Mouse (Mus musculus) liver, embryonic 15.5 days (tissue): Measurements from ENCODE around the gene Wdr93. TPM values are rescaled to one million over a fixed set of nuclear protein-coding genes. Genes with fewer than 3 reads are reported as not detected.

Experiments
- ATAC-seq: fragments of 200-750 bp; cut with Nextera tagmentation; 2 replicates; pipeline ENCODE4 v1.8.0; 2017; ENCODE audit warnings: moderate number of reproducible peaks, mild to moderate bottlenecking, moderate library complexity; ENCODE audit not compliant: insufficient read depth
- H3K27ac ChIP-seq: fragments of 300-500 bp; sonication (generic); replicated peaks from 2 replicates; pipeline ENCODE4 v1.5.1; 2015; ENCODE audit warnings: mild to moderate bottlenecking, inconsistent platforms
- H3K27me3 ChIP-seq: fragments of 300-500 bp; sonication (generic); 2 replicates; pipeline ENCODE4 v1.6.1; 2015; ENCODE audit warnings: mild to moderate bottlenecking, inconsistent platforms
- H3K36me3 ChIP-seq: fragments of 300-500 bp; sonication (generic); replicated peaks from 2 replicates; pipeline ENCODE4 v1.6.1; 2015; ENCODE audit warnings: moderate library complexity, mild to moderate bottlenecking, inconsistent platforms
- H3K4me1 ChIP-seq: fragments of 300-500 bp; sonication (generic); replicated peaks from 2 replicates; pipeline ENCODE4 v1.6.1; 2015; ENCODE audit warnings: inconsistent platforms
- H3K4me2 ChIP-seq: fragments of 300-500 bp; sonication (generic); 2 replicates; pipeline ENCODE4 v1.6.1; 2015; ENCODE audit warnings: moderate library complexity, mild to moderate bottlenecking, inconsistent platforms
- H3K4me3 ChIP-seq: fragments of 300-500 bp; sonication (generic); replicated peaks from 2 replicates; pipeline ENCODE4 v1.5.1; 2015; ENCODE audit warnings: mild to moderate bottlenecking, inconsistent platforms
- H3K9ac ChIP-seq: fragments of 300-500 bp; sonication (generic); 2 replicates; pipeline ENCODE4 v1.6.1; 2015; ENCODE audit warnings: moderate library complexity, mild to moderate bottlenecking, inconsistent platforms
- H3K9me3 ChIP-seq: fragments of 300-500 bp; sonication (generic); replicated peaks from 2 replicates; pipeline ENCODE4 v1.6.1; 2016; ENCODE audit warnings: inconsistent platforms
- WGBS: fragments of 180-500 bp; shearing (Covaris S2); methylation state at CpG from one replicate; pipeline ENCODE4 v1.1.7; 2015; ENCODE audit warnings: mixed read lengths; ENCODE audit not compliant: insufficient replicate concordance; 5-methylcytosine and 5-hydroxymethylcytosine counted together
- polyA plus RNA-seq: library from polyadenylated mRNA; unstranded; fragments of >200 nt; fragmentation: Nextera tagmentation; extraction: Ambion mirVana; gene quantifications from 2 replicates; pipeline ENCODE4 v1.2.1, GENCODE M21; 2015

The Wdr93 gene
- polyA plus RNA-seq, 1 experiment from 2014 or later = 0.05 TPM

DNA sequence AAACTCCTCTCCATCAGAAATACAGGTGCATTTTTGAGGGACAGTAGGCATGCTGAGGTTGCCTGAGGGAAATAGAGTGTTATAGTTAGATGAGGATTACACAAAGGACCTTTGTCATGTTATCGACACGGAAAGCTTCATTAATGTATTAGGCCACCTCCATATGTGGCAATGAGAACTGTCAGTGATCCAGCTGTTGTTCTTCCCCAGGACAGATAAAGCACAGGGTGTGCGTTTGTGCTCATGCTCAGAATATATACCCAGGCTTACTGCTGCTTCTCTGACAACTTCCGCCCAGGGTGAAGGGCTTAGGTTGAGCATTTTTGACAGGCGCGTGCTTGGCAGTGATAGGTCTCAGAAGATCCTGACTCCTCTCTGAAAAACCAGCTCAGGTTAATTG lies 6.5 kb downstream of the Wdr93 start:
- no peak overlapping the region for H3K27ac ChIP-seq
- no peak for ATAC-seq
- no peak overlapping the region for H3K4me2 ChIP-seq
- H3K9ac ChIP-seq = no peak overlapping the region
- H3K9me3 ChIP-seq = no peaks in the 10 kb centered on the region
- H3K27me3 ChIP-seq = no peaks in the 10 kb centered on the region
- no peaks in the 10 kb centered on the region for H3K4me1 ChIP-seq
- H3K36me3 ChIP-seq = no peaks in the 10 kb centered on the region
- no peak overlapping the region for H3K4me3 ChIP-seq
- WGBS = 74% methylated on average over 6 of the region's 6 CpGs

DNA sequence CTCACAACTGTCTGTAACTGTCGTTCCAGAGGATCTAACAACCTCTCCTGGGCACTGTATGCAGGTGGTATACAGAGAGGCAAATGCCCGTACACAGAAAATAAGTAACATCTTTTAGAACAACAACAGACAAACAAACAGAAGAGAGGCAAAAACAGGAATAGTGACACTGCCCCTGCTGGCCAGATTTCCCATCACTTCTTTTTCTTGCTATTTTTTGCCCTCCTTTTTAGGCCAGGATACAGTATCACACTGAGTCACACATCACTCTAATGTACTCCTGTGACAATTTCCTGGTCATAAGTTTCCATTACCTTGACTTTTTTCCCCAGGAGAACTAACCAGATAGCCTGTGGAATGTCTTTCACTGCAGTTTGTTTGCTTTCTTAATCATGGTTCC lies 13.4 kb downstream of the Wdr93 start:
- 0 out of 2 replicates have a peak, but pooled peaks cover 2% of the 10 kb centered on the region for H3K4me1 ChIP-seq
- no peaks in the 10 kb centered on the region for H3K9me3 ChIP-seq
- WGBS = 39% methylated on average over 2 of the region's 2 CpGs
- H3K4me2 ChIP-seq = no peak overlapping the region
- H3K4me3 ChIP-seq = no peak overlapping the region
- no peaks in the 10 kb centered on the region for H3K27me3 ChIP-seq
- H3K36me3 ChIP-seq = no peaks in the 10 kb centered on the region
- H3K27ac ChIP-seq = no peak overlapping the region
- no peak overlapping the region for H3K9ac ChIP-seq
- ATAC-seq = no peak

DNA sequence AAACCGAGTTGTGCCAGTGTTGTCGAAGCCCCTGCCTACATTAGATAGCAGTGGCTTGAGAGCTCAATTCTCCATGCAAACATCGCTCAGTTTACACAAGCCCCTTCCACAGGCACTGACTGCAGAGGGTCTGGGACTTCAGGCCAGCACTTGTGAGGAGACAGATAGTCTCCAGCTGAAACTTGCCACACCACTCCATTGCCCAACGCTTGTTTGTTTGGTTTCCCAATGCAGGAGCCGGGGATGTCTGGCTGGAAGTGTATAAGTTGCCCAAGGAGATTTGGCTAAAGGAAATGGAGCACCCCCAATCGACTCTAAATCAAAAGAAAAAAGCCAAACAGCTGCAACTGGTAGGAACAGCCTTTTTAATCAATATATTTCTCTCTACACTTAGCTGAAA lies 15.2 kb downstream of the Wdr93 start:
- 37% methylated on average over 6 of the region's 6 CpGs for WGBS
- 0 out of 2 replicates have a peak, but pooled peaks cover 2% of the 10 kb centered on the region for H3K4me1 ChIP-seq
- no peaks in the 10 kb centered on the region for H3K36me3 ChIP-seq
- no peak overlapping the region for H3K4me3 ChIP-seq
- H3K9ac ChIP-seq = no peak overlapping the region
- H3K27me3 ChIP-seq = no peaks in the 10 kb centered on the region
- H3K27ac ChIP-seq = no peak overlapping the region
- H3K4me2 ChIP-seq = no peak overlapping the region
- no peaks in the 10 kb centered on the region for H3K9me3 ChIP-seq
- ATAC-seq = no peak

DNA sequence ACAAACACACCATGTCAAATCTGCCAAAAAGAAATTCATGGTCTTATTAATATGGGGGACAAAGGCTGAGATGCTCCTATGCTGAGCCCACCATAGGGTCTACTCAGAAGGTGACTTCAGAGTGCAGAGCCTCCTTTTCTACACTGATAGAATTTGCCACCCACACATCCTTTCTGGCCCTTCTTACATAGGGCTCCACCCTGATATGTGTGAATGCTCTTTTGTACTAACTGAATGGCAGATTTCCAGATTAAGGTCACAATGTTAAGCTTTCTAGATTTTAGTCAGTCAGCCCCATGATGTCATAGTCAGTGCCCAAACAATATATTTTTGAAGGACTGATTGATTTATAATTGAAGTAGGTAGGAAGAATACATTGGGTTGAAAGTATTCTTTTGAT lies 16.8 kb downstream of the Wdr93 start:
- Histone ChIP-seq H3K9ac (no peak overlapping the region), H3K9me3 (no peaks in the 10 kb centered on the region), H3K4me2 (no peak overlapping the region), H3K27me3 (no peaks in the 10 kb centered on the region), H3K36me3 (no peaks in the 10 kb centered on the region), H3K4me3 (no peak overlapping the region), H3K4me1 (0 out of 2 replicates have a peak, but pooled peaks cover 2% of the 10 kb centered on the region), H3K27ac (no peak overlapping the region)
- no peak for ATAC-seq

- no peak overlapping the region for H3K27ac ChIP-seq
- H3K4me2 ChIP-seq = no peak overlapping the region
- no peak for ATAC-seq
- no peaks in the 10 kb centered on the region for H3K9me3 ChIP-seq
- H3K9ac ChIP-seq = no peak overlapping the region
- no peaks in the 10 kb centered on the region for H3K36me3 ChIP-seq
- no peak overlapping the region for H3K4me3 ChIP-seq
- H3K27me3 ChIP-seq = no peaks in the 10 kb centered on the region
- H3K4me1 ChIP-seq = 0 out of 2 replicates have a peak, but pooled peaks cover 2% of the 10 kb centered on the region
- 49% methylated on average over 5 of the region's 5 CpGs for WGBS
Observed at GRCm38 (mm10) chr7:79761124-79761876, 18.3 kb downstream of the Wdr93 start.

DNA sequence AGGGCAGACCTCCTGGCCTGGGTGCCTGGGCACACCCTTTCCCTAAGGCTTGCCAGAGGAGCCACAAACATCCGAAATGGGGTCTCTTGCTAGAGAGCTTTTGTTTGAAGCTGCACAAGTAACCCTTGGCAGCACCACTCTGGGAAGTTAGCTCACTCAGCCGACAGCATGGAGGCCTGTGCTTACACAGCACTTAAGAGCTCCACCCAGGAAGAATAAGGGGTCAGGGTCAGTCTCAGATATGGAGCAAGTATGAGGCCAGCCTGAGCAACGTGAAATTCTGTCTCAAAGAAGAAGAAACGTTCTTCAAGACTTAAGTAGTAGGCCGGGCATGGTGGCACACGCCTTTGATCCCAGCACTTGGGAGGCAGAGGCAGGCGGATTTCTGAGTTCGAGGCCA lies 19.1 kb downstream of the Wdr93 start:
- Histone ChIP-seq H3K4me3 (no peak overlapping the region), H3K27ac (no peak overlapping the region), H3K4me1 (0 out of 2 replicates have a peak, but pooled peaks cover 2% of the 10 kb centered on the region), H3K36me3 (no peaks in the 10 kb centered on the region), H3K9ac (no peak overlapping the region), H3K9me3 (no peaks in the 10 kb centered on the region), H3K27me3 (no peaks in the 10 kb centered on the region), H3K4me2 (no peak overlapping the region)
- no peak for ATAC-seq
- WGBS = 57% methylated on average over 8 of the region's 8 CpGs

DNA sequence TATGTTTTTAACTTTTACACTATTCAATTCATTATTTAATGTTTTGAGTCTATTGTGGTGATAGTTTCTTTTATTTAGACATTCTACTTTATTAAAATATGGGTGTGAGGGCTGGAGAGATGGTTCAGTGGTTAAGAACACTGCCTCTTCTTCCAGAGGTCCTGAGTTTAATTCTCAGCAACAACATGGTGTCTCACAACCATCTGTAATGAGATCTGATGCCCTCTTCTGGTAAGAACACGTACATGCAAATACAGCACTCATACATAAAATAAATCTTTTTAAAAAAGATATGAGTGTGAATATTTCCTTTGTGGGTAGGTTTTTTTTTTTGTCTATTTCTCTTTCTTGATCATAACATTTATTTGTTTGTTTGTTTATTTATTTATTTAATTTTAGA lies 23.0 kb downstream of the Wdr93 start:
- H3K27me3 ChIP-seq = no peaks in the 10 kb centered on the region
- H3K4me3 ChIP-seq = no peak overlapping the region
- H3K9ac ChIP-seq = no peak overlapping the region
- no peaks in the 10 kb centered on the region for H3K9me3 ChIP-seq
- H3K27ac ChIP-seq = no peak overlapping the region
- H3K4me2 ChIP-seq = no peak overlapping the region
- ATAC-seq = no peak
- WGBS = 40% methylated on average over 1 of the region's 1 CpGs
- no peaks in the 10 kb centered on the region for H3K4me1 ChIP-seq
- no peaks in the 10 kb centered on the region for H3K36me3 ChIP-seq

DNA sequence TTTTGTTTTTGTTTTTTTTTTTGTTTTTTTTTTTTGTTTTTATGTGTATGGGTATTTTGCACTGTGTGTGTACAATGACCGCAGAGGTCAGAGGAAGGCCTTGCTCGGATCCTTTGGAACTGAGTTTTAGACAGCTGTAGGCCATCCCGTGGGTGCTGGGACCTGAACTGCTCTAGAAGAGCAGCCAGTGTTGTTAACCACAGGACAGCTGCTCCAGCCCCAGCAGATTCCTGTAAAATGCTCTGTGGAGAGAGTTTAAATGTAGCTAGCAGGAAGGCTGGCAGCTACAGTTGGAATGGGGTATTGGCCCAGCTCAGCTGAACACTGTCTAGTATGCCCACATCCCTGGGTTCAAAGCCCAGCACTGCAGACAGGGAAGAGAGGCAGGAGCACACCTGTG lies 26.7 kb downstream of the Wdr93 start:
- H3K9me3 ChIP-seq = no peaks in the 10 kb centered on the region
- no peaks in the 10 kb centered on the region for H3K36me3 ChIP-seq
- 57% methylated on average over 3 of the region's 3 CpGs for WGBS
- no peaks in the 10 kb centered on the region for H3K4me1 ChIP-seq
- no peak overlapping the region for H3K4me3 ChIP-seq
- no peak overlapping the region for H3K9ac ChIP-seq
- ATAC-seq = no peak
- no peak overlapping the region for H3K27ac ChIP-seq
- no peaks in the 10 kb centered on the region for H3K27me3 ChIP-seq
- no peak overlapping the region for H3K4me2 ChIP-seq

GRCm38 (mm10) chr7:79771561-79772512 lies 28.9 kb downstream of the Wdr93 start:
- no peak overlapping the region for H3K4me3 ChIP-seq
- 51% methylated on average over 15 of the region's 15 CpGs for WGBS
- H3K4me2 ChIP-seq = no peak overlapping the region
- H3K9ac ChIP-seq = no peak overlapping the region
- no peaks in the 10 kb centered on the region for H3K9me3 ChIP-seq
- no peaks in the 10 kb centered on the region for H3K36me3 ChIP-seq
- H3K4me1 ChIP-seq = no peaks in the 10 kb centered on the region
- no peaks in the 10 kb centered on the region for H3K27me3 ChIP-seq
- no peak for ATAC-seq
- no peak overlapping the region for H3K27ac ChIP-seq

DNA sequence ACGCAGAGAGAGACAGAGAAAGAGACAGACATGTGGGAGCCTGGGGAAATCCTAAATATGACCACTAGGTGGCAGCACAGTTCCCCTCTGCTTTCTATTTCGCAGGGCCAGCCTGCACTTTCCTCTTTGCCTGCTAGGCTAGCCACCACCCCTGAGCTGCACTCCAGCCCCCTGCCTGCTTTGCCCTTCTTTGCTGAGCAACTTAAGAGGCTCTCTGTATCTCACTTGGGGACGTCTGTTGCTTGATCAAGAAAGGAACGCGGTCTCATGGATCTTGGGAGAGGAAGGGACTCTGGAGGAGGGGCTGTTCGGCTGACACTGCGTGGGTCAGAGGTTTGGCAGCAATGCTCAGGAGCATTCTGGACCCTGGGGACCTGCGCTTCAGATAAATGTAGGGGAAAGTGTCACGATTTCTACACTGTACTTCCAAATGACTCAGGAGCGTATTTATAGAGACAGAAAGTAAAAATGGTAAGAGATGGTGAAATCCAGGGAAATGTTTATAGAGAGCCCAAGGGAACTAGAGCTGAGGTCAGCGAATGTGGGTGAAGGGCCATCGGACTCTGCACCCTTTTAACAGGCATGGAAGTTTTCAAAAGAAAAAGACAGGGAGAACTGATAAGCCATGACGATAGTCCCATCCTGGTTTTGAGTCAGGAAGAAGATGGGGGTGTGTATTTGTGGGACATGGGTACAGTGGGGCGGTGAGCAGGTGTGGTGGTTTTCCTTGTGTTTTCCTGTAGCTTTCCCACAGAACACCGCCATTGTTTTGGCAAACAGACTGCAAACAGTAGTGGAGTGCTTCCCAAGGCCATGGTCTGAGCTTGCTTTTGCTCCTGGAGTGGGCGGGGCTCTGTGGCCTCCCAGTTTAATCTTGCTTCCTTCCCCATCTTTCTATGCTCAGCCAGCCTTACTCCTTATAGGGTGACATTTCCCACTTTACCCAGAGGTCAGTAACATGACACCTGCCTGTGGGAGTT lies 38.0 kb downstream of the Wdr93 start:
- Histone ChIP-seq H3K4me1 (peaks cover 13% of the 10 kb centered on the region; the same call in 1 of the 2 replicates), H3K9ac (no peak overlapping the region), H3K4me2 (peak overlapping the region; percentile 59), H3K27ac (peak overlapping the region; percentile 69; the same call in 1 of the 2 replicates), H3K36me3 (no peaks in the 10 kb centered on the region), H3K27me3 (no peaks in the 10 kb centered on the region), H3K4me3 (peak overlapping the region; percentile 32), H3K9me3 (no peaks in the 10 kb centered on the region)
- WGBS = 18% methylated on average over 16 of the region's 16 CpGs
- ATAC-seq = peak; percentile 78
